Comparison of ENCODE assay signal across 19 mouse cellular contexts in the genomic region with DNA sequence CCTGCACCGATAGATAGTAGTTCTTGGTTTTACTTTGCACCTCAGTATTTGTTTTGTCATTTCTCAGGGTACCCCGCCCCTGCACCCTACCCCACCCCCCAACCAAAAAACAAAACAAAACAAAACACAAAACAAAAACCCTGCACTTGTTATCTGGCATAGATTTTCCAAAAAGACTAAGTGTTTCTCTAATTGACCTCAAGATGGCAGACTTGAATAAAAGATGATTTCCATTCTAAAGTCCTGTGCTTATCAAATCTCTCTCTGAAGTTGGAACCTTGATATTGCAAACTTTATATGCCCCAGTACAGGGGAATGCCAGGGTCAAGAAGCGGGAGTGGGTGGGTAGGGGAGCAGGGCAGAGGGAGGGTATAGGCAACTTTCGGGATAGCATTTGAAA. TPM values are rescaled to one million over a fixed set of nuclear protein-coding genes. Genes with fewer than 3 reads are reported as not detected.
A peak's percentile ranks its signal among the peaks of the same experiment; 100 is the strongest.
DNase-seq lines count a peak whose midpoint lies in the region; ATAC-seq and TF ChIP-seq lines count a peak whose summit lies in the region.
"Had no signal": no experiment of that assay in that cellular context is flagged by ENCODE, and none has a peak within 500 bp of the region (broad histone marks: within the 10 kb centered on the region; RNA-seq: fewer than 3 reads in every experiment).

No protein-coding gene starts in this region.

- H3K4me3 ChIP-seq in intestine, postnatal 0 days (ENCODE audit: low read depth, low read length), result no peak overlapping the region
- H3K4me3 ChIP-seq in intestine, embryonic 15.5 days (replicated peaks), result no peak overlapping the region
- H3K4me3 ChIP-seq: embryonic facial prominence, embryonic 13.5 days had no signal

- no peak overlapping the region for H3K4me2 ChIP-seq in intestine, postnatal 0 days (replicated peaks; ENCODE audit: low read depth)
- no peak overlapping the region for H3K4me2 ChIP-seq in intestine, embryonic 15.5 days (replicated peaks)
- H3K4me2 ChIP-seq: embryonic facial prominence, embryonic 13.5 days had no signal

- H3K27me3 ChIP-seq in intestine, postnatal 0 days (replicated peaks; ENCODE audit: control insufficient read depth, insufficient read depth, low read length), result no peaks in the 10 kb centered on the region
- H3K27me3 ChIP-seq in intestine, embryonic 15.5 days (replicated peaks), result no peaks in the 10 kb centered on the region
- H3K27me3 ChIP-seq: embryonic facial prominence, embryonic 13.5 days had no signal

- no peaks in the 10 kb centered on the region for H3K9me3 ChIP-seq in intestine, postnatal 0 days (ENCODE audit: control insufficient read depth)
- no peaks in the 10 kb centered on the region for H3K9me3 ChIP-seq in intestine, embryonic 15.5 days
- H3K9me3 ChIP-seq: embryonic facial prominence, embryonic 13.5 days had no signal

- no peak overlapping the region for H3K9ac ChIP-seq in intestine, postnatal 0 days (ENCODE audit: low read depth, low read length)
- H3K9ac ChIP-seq in intestine, embryonic 15.5 days, result no peak overlapping the region
- H3K9ac ChIP-seq: embryonic facial prominence, embryonic 13.5 days; liver, embryonic 14.5 days had no signal

- no peaks in the 10 kb centered on the region for H3K36me3 ChIP-seq in intestine, postnatal 0 days (ENCODE audit: control insufficient read depth, insufficient read depth)
- H3K36me3 ChIP-seq in intestine, embryonic 15.5 days, result no peaks in the 10 kb centered on the region
- H3K36me3 ChIP-seq: embryonic facial prominence, embryonic 13.5 days had no signal

- peak; percentile 8 for DNase-seq in embryo, embryonic 11 days
- no peak for DNase-seq in embryo, embryonic 9.5 days (ENCODE audit: extremely low spot score)
- DNase-seq in 3T3-L1 (ENCODE audit: low read depth, low spot score) (peak; percentile 33), ZHBTc4 (ENCODE audit: low read depth, low spot score) (peak; percentile 25), adipocyte (ENCODE audit: low spot score) (no peak)
- DNase-seq: cerebellum, adult 8-10 months; heart, adult 11 months; heart, postnatal 10 days; kidney, postnatal 4 days; right cerebral cortex, postnatal 4 days; thymus, postnatal 25 days had no signal

- no peaks in the 10 kb centered on the region for H3K4me1 ChIP-seq in intestine, postnatal 0 days (replicated peaks; ENCODE audit: control insufficient read depth, insufficient read depth, low read length)
- H3K4me1 ChIP-seq in intestine, embryonic 15.5 days (replicated peaks), result no peaks in the 10 kb centered on the region

- no peak for ATAC-seq in intestine, postnatal 0 days
- ATAC-seq in intestine, embryonic 15.5 days, result no peak
- no peak for ATAC-seq in inflammation-experienced regulatory T-cells, adult 6 months
- ATAC-seq: intestine, embryonic 16.5 days had no signal

- no peak overlapping the region for H3K27ac ChIP-seq in intestine, postnatal 0 days (ENCODE audit: low read depth, low read length)
- H3K27ac ChIP-seq in intestine, embryonic 15.5 days, result no peak overlapping the region
- H3K27ac ChIP-seq: embryonic facial prominence, embryonic 13.5 days; liver, embryonic 14.5 days; macrophage had no signal

- 45% methylated on average over 4 of the region's 4 CpGs for WGBS in intestine, postnatal 0 days
- 63% methylated on average over 4 of the region's 4 CpGs for WGBS in intestine, embryonic 15.5 days

- TF ChIP-seq CTCF in intestine, postnatal 0 days (IDR thresholded peaks at IDR 0.05; ENCODE audit: low read depth), result peak; percentile 57

RNA-seq across cellular contexts. Expression of a gene that starts 43.8 kb away (rescaled TPM):
- polyA plus RNA-seq in intestine, postnatal 0 days (2015; fragmentation: Nextera tagmentation; extraction: Ambion mirVana), result 14.6 and 14.9 TPM in 2 replicates
- polyA plus RNA-seq in intestine, embryonic 15.5 days (2015; fragmentation: Nextera tagmentation; extraction: Ambion mirVana), result 16.7 and 18.4 TPM in 2 replicates
- not detected for polyA plus RNA-seq in inflammation-experienced regulatory T-cells, adult 6 months (2017; shearing (Covaris generic))
- polyA plus RNA-seq: C2C12, macrophage had no signal

Comparison
In these comparisons a context has a peak if more than half of its experiments do, and no peak if none do; other contexts are left out.
1. DNase-seq: peak in embryo, embryonic 11 days (single experiment), 3T3-L1 (single experiment) and ZHBTc4 (single experiment); none in embryo, embryonic 9.5 days (single experiment) and adipocyte (single experiment).
2. RNA of a gene that starts 43.8 kb away (polyA plus RNA-seq): 16.7 to 18.4 TPM in intestine, embryonic 15.5 days and 14.6 to 14.9 TPM in intestine, postnatal 0 days; not detected in inflammation-experienced regulatory T-cells, adult 6 months; every median in the first group is over 10 times any median in the second.